Mouse (Mus musculus): ENCODE measurements around the gene Sorcs2.

Gene Sorcs2

DNA sequence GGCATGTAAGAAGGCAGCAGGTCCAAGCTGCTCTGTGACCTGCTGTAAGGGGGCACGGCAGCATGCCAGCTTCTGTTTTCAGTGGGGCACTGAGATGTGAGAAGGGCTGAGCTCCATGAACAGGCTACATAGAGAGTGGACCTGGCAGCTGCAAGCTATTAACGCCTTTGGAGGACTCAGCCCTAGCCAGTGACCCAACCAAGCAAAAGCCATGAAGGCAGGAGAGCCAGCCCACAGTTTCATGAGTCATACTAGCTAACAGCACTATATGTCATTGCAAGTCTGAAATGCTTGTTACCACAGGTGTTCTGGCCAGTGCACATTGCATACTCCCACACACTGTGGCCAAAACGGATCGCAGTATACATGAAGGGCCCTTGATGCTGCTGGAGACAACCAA is 41.3 kb downstream of the Sorcs2 start:
- no peak for DNase-seq

DNA sequence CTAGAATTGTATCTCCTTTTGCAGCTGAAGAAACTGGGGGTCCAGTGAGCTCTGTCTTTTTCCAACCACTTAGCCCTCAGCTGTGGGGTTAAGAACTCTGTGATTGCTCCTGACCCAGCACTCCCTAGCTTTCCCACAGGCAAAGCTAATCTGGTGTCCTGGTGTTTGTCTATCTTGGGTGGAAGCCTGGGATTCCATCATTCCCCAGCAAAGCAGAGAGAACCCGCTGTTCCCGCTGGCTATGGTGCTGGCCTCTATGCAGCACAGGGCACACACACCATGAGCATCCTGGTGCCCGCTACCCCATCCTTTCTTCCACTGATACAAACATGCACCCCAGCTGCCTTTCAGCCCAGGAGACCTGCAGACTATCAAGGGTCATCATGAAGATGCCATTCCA is 42.3 kb downstream of the Sorcs2 start:
- DNase-seq: peak; percentile 95

DNA sequence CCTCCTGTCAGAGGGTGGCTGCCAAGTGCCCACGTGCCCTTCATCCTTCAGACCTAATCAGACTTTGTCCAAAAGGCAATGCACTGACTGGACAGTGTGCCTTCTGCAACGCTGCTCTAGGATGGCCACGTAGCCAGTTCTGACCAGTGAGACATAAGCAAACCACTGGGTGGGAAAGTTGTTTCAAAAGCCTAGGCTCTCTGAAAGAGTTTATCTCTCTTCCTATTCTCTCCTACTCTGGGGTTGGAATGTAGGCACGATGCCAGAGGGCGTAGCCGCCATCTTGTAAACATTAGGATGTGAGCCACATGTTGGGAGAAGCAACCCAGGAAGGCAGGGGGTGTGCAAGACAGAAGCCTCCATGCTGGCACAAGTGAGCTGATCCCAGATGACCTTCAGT is 44.3 kb downstream of the Sorcs2 start:
- DNase-seq: no peak

DNA sequence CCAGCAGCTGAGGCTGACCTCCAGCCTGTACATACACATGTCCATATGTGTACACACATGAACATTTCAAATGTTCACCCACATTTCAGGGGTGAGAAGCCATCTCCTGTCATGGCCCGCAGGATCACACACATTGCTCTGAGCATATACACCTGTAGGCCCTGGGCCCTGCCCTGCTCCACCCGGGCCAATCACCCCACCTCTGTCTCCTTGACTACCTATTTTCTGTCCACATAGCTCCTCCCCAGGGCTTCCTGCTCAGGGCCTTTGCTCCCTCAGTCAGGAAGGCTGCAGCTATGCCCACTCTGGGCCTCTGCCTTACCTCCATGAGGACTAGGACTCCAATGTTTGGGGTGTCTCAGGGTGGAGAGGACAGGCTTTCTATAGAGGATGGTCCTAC is 44.7 kb downstream of the Sorcs2 start:
- no peak for DNase-seq

DNA sequence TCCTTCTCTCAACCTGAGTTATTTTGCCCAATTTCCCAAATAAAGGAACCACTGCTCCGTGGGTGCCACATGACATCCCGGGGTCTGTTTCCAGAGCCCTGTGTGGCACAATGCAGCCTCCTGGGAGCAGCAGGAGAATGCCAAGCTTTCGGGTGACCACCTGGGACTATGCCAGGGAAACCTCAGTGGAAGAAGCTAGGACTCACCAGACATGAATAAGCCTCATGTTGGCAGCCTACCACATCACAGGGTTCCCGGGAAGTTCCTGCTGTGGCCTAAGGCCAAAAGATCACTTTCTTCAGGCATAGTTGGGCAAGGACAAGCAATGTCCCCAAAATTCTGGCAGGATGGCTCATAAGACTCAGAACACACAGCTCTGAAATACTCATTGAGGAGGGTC is 51.2 kb downstream of the Sorcs2 start:
- no peak for DNase-seq

DNA sequence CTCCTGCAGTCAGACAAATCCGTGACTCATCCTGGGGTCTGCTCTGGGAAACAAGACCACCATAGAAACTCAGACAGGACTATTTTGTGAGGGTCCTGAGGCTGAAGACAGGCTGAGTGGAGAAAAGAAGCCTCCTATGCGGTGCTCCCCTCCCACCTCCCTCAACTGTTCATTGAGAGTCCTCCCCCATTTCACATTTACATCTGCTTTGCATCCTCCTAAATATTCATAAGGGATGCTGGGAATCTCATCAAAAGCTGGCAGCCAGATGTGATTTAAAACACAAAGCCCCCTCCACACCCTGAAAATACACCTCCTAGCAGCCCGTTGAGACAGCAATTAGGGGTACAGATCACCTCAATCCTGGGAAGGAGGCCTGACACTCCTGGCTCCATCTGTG is 58.7 kb downstream of the Sorcs2 start:
- no peak for DNase-seq

DNA sequence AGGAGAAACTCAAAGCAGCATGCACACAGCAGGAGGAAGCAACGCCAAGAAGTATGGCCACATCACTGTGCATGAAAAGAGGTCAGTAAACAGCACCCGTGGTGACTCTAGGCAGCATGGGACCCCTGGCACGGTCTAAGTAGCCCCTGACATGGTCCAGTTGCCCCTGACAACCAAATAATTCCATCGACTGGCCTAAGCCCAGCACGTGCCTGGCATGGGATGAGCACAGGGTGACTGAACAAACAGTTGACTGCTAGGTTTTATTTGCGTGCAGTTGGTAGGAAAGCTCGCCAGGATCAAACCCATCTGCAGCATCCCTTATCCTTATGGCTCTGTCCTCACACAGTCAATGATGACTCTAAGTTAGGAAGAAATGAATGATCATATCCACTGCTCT is 61.7 kb downstream of the Sorcs2 start:
- DNase-seq: no peak

DNA sequence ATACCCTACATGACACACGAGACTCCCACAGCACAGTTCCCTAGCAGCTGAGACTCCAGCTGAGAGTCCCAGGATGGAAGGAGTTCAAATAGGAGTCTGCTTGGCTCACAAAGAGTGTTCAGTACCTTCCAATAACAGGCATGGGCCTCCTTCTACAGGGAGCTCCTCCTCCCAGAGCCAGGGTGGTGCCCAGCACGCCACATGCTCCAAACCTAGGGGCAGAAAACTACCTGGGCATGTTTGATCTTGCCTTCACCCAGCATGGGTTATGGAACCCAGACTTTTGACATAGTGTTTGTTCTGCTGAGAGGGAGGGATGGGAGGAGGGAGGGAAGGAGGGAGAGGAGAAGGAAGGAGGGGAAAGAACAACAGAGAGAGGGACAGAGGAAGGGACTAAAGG is 62.3 kb downstream of the Sorcs2 start:
- DNase-seq: no peak

DNA sequence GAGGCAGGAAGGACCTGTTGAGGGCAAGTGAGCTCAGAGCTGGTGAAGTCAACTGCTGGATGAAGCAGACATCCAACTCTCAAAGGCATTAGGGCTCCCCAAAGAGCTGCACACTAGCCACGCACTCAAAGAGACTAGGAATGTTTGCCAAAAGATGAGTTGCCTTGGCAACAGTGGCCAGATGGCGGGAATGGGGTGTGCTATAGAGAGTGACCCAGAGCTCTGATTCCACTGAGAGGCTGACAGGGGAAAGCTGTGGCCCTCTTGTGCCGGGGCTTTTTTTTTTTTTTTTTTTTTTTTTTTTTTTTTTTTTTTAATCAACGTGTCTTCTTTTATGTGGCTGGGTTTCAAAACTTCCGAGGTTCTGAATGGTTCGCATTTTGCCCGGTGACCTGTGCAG is 63.7 kb downstream of the Sorcs2 start:
- no peak for DNase-seq

DNA sequence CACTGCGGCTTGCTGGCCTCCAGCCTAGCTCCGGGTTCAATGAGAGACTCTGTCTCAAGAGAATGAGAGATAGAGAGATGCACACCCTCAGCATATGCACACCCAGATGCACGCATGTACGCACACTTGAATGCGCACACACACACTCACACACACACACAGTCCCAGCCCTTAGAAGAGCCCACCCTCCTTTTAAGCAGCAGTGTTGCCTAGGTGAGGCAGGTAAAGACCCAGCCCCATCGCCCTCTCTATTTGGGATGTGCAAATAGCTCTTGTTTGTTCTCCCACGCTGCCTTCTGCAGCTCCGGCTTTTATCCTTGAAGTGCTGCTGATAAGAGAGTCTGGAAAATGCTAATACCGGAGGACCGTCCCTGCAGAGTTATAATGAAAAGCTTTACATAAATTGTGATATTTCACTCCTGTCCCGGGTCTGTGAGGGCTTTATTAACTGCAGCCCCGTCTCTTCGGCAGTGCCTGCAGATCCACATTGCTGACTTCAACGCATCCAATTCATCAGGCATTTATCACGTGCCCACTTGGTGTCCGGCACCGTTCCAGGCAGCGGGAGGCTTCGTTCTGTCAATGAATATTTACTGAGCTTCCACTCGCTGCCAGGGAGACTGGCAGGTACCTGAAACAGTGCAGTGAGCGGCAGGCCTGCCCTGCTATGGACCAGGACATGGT is 67.3 kb downstream of the Sorcs2 start:
- no peak for DNase-seq

DNA sequence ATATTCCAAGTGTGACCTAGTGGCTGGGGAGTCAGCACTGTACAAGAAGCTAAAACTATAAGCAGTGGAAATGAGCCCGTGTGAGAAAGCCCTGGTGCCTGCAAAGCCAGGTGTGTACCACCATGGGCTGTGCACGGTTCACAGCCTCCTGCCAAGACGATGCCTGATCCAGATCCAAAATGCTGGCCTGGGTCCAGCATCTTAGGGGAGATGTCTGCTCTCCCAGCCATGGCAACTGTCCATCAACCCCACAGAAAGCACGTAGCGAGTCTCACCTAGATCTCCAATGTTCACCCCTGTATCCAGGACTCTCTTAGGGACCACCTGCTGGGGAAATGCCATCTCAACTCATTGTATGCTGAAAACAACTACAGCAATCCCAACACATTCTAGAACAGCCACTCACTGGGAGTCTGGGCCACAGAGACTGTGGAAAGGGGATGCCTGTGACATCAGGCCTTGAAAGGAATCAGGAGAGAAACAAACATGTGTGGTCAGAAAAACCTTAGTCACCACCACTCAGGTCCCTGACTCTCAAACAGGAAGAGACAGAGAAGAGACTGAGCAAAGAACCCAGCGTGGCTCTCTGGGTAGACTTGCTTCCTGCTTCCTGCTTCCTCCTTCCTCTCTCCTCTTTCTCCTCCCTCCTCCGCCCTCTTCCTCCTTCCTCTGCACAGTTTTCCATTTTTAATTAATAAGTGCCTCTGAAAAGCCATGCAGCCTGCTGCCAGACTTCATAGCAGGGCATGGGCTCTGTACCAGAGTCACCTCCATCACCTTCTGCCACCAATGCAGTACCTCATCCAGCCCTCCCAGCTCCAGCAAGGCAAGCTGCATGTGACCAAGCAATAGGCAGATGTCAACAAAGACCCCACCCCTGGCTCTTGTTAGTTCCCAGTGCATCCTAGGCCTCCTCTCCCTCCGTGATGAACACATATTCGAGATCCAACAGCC is 71.6 kb downstream of the Sorcs2 start:
- no peak for DNase-seq

DNA sequence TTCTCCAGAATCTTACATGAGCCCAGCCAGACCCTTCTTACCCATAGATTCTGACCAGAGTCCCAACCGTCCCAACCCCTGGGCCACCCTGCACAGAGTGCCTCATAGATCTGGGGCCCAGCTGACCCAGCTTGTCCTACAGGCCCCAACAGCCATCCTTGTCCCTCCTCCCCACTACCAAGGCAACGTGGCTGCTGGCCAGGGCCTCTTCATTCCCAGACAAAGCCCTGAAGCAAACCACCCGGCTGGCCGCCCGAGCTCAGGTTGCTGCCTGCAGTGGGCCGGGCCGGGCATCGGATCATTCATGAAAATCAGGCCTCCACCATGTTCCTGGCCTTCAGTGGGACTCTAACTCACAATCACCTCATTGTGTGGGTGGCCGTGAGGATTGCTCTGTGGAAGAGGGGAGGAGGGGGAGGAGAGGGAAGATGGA is 73.8 kb downstream of the Sorcs2 start:
- no peak for DNase-seq

DNA sequence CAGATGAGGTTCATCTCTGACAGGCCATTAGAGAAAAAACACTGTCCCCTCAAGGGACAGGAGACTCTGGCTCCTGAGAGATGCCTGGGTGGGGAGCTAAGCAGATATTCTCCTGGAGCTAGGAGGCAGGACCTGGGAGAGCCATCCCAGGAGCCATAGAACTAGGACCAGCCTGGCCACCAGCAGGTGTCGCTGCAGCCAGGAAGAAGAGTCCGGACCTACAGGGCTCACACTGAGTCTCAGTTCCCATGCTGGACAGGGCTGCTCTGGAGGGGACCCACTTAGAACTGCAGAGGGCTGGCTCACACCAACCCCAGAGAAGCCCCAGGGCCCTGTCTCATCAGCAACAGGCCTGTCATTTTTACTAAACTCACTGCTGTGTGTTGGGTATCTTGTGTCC is 74.4 kb downstream of the Sorcs2 start:
- peak; percentile 96 for DNase-seq

DNA sequence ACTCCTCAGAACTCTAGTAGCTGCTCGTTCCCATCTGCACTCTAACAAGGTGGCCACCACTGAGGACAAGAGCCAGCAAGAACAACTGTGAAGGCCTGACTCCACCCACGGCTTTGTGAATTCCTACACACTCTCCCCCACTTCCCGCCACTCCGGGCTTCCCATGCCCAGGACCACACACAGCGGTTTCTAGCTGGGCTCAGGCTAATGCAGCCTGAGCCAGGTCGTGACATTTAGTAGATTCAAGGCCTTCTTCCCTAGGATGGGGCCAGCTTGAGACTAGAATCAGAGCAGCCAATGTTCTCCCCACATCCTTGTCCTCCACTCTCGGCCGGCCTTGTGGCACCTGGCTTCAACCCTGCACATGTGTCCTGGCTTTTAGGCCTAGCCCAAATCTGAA is 76.4 kb downstream of the Sorcs2 start:
- DNase-seq: no peak

DNA sequence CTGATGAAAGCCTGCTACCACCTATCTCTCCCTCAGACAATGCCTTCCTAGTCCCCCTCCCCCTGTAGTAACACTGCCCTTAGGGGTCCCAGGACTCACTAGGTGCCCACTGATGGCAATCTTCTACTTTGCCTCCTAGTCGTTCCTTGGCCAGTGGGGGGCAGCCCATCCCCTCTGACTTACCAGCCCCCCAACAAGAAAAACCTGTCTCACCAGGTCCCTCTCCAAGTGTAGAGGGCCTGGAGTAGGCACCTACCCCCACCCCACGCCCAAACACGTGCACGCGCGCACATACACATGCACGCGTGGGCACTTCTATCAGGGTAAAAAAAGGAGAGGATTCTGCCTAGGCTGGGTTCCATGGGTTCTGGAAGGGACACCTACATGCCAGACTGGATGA is 77.3 kb downstream of the Sorcs2 start:
- DNase-seq: no peak

DNA sequence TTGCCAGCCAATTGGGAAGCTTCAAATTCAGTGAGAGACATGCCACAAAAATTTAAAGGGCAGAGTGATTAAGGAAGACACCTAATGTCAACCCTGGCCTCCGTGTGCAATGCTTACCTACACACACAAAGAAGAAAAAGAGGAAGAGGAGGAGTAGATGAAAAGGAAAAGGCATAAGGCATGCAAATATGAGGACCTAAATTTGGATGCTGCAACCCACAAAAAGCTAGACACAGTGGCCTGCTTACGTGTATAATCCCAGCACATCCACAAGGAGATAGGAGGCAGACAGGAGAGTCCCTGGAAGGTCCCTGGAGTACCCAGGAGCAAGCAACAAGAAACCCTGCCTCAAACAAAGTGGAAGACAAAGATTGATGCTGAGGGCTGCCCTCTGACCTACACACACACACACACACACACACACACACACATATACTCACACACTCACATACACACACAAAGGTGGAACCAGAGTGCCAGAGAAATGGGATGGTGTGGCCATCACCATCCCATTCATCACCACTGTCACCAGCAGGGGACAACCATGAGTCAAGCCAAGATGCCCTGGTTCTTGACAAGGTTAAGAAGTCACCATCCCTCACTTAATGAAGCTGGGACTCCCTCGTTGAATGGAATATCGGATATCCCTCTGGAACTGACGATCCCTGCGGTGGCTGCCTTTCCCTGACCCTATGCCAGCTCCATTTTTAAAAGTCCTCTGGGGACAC is 80.1 kb downstream of the Sorcs2 start:
- DNase-seq: no peak

DNA sequence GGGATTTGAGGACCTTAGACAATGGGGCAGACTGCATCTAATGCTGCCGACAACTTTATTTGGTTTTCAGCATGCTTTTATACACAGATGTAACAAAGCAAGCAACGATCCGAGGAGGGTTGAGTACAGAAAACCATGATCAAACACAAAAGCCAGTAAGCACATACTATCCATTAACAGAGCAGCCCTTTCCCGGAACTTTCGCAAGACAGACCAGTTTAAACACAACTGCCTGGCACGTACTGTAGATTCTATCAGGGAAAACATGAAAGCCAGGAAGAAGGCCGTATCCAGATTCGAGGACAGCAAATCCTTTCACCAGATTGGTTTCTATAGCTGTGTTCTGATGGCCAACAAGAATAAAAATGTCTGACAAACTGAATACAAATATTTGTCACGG is 82.8 kb downstream of the Sorcs2 start:
- no peak for DNase-seq

DNA sequence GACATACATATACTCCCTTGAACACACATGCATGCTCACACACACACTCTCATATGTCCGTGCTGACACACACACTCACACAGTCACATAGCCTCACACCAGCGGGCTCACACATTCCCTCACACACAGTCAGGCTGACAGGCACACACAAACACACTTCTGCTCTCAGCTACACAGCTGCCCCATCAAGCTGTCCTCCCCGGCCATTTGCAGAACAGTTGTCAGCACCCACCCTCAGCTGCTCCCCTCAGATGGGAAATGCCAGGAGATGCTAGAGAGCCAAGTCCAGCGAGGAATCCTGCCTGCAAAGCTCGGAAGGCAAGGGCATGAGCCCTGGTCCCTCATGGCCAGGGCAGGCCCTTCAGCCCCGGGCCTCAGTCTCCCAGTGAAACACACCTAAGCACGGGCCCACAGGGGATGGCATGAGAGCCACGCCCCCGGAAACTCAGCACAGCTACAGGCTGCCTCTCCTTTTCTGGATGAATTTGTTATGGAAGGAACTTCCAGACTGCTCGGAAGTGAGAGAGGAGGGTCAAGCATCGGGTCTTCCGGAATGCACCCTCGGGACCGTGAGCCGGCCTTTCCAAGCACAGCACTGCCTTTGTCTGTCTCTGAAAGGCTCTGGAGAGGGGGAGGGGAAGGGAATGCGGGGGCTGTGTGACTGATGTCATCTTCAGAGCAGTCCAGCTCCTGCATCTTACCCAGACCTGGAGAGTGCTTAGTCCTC is 84.4 kb downstream of the Sorcs2 start:
- peak; percentile 99 for DNase-seq

DNA sequence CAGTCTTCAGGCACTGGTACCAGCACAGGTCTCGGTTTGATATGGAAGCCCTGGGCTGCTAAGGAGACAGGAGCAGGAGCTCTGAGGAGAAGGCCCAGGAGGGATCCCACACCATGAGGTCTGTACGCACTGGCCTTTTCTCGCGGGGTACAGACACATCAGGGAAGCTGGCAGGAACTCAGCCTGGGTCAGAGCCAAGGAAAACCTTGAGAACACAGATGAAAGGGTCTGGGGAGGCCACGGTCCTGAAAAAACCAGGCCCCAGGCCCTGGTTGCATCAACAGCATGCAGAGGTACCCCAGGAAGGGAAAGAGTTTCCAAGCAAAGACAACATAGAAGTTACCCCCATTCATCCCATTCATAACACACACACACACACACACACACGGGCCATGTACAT is 85.0 kb downstream of the Sorcs2 start:
- DNase-seq: peak; percentile 93

DNA sequence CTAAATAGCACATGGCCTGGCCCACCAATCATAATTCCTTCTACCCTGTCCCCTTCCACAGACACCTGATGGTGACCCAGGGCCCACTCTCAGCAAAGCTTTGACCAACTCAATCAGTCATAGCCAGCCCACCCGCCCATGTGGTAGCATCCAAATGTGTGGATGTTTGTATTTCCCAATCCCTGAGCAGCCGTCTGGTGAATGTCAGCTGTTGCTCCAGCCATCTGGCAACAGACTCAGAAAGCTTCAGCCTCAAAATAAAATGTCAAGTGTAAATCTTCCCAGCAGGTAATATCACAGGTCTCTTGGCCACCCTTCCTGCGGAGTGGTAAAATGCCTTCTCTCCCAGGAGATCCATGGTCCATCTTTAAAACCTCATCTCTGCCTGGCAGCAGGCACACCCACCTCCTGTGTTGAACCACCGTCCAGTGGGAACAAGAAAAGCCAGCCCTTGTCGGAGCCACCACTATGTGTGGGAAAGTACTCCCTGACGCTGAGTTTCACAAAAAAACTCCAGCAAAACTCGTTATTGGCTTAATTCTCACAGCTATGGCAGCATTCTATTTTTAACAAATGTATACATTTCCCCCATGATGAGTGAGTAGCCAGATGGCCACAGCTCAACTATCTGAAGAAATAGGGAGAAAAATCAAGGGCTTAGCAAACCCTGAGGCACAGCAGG is 93.5 kb downstream of the Sorcs2 start:
- DNase-seq: no peak

DNA sequence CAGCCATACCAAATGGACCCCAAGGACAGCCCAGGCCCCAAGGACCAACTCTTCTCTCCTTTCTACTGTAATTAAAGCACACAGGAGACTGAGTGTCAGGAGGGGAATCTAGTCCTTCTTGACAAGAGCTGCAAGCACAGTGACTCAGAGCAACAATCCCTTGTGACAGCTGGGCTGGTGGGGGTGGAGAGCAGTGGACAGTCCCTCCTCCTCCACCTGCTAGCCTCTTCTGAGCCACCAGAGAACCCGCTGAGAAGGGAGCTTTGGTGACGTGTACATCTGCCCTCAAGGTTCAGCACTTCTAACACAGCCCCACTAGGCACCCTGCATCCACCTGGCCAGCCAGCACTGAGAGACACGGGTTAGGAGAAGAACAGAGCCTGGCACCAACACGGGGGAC is 96.8 kb downstream of the Sorcs2 start:
- no peak for DNase-seq

DNA sequence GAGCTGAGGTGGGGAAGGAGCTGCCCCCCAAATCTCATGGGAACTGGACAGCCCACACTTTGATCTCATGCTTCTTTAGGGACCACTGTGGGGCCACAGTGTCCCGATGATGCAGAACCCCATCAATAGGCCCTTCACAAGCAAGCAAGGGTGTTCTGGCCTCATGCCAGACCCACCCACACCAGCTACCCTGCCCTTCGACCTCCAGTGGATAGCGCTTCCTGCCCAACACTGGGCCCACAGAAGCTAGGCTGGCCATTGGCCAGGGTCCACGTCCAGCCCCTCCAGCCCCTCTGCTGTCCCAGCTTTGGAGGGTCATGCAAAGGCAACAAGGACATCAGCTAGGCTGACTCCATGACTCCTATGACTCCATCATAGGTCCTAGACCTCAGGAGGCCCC is 99.9 kb downstream of the Sorcs2 start:
- DNase-seq: no peak

All from heart, adult 11 months (tissue).